Mouse (Mus musculus): ENCODE results near the gene 9530002B09Rik.

Gene 9530002B09Rik

DNA sequence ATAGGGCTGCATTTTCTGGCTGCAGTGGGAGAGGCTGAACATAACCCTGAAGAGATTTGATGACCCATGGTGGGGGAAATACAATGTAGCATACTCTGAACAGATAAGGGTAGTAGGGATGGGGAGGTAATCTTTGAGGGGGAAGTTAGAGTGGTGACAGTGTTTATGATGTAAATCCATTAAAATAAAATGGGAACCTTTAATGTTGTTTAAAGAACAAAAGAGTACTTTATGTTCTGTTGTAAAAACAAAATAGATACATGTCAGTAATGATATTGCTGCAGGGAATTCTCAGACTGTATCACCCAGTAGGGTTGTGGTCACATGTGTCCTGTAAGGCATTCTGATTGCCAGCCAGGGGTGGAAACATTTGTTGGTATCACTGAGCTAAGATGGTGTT, at the start of gene 9530002B09Rik:
Gene 9530002B09Rik (plus strand): TSS at position 301 of the 400 bp plus-strand sequence.
- DNase-seq (ENCODE audit: low read depth), result no peak

Data from c-Kit-positive CD71-negative TER-119-negative erythroid progenitor cells, embryonic 14.5 days (primary cell).